Mouse (Mus musculus): ENCODE results near the gene Zfp975.

DNA sequence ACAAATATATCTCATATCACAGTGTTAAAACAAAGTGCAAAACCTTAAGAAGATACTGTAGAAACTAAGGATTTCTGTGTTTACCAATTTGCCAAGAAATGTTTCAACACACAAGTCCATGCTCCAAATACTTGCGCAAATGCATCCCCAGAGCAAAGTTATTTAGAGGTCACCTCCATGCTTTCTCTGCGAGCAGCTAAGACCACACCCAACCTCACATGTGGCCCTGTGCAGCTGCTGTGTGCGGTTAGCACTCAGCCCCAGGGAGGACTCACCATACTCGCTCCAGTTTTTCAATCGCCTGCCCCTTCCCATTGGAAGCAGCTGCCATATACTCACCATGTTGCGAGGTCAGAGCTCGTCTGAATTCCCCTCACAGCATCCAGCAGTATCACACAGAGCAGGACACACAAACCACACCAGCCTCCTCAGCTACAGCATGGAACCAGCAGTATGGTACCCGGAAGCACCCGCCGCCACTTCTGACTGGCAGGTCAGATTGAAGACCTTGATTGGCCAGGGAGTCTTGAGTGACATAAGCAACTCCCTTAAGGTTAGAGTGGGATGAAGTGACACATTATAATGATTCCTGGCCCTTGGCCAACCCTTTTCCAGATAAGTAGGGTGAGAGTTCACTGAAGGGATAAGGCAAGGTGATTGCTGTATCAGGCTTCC, 46.1 kb upstream of the Zfp975 start:
- TF ChIP-seq POLR2AphosphoS2 (IDR thresholded peaks at IDR 0.05; ENCODE audit: low read depth, low read length) (no peak), ZNF384 (IDR thresholded peaks at IDR 0.05; ENCODE audit: low read depth, low read length) (no peak), GABPA (IDR thresholded peaks at IDR 0.05; ENCODE audit: insufficient replicate concordance, low read depth, low read length) (no peak), NELFE (IDR thresholded peaks at IDR 0.05; ENCODE audit: low read depth, low read length) (no peak), CTCF (conservative IDR thresholded peaks at IDR 0.05 in 1 of 2, IDR thresholded peaks at IDR 0.05 in 1 of 2; ENCODE audit: low read depth in 2 of 2, low read length in 2 of 2) (no peak), POLR2A (IDR thresholded peaks at IDR 0.05; ENCODE audit: low read depth, low read length) (no peak), MAFK (IDR thresholded peaks at IDR 0.05; ENCODE audit: insufficient replicate concordance, low read length) (no peak)

Measured in CH12.LX (cell line).